Mouse (Mus musculus) spleen, postnatal 36 days (tissue): ENCODE results near the gene Styxl1.

Experiments used
- DNase-seq, 2 experiments: peaks; one replicate each; pipeline ENCODE4 v3.0.0; 2022; ENCODE audit warnings: low spot score in 2 of 2, mixed read lengths in 1 of 2

Styxl1 gene

GRCm38 (mm10) chr5:135777796-135778470, at the start of gene Styxl1:
Gene Styxl1, minus strand, starts transcription at chr5:135778385.
- no peak for DNase-seq

GRCm38 (mm10) chr5:135826225-135826624, 48.0 kb upstream of the Styxl1 start:
- DNase-seq = no peak

GRCm38 (mm10) chr5:135824517-135824916, 46.3 kb upstream of the Styxl1 start:
- DNase-seq = no peak

- no peak for DNase-seq
Measured at GRCm38 (mm10) chr5:135822316-135822944, 44.2 kb upstream of the Styxl1 start.

- no peak for DNase-seq
Measured at GRCm38 (mm10) chr5:135818491-135818890, 40.3 kb upstream of the Styxl1 start.

- DNase-seq = no peak
Measured at GRCm38 (mm10) chr5:135812991-135813390, 34.8 kb upstream of the Styxl1 start.

GRCm38 (mm10) chr5:135807263-135807637, 29.1 kb upstream of the Styxl1 start:
- DNase-seq = no peak

- DNase-seq = peak; percentile 81 to 84
Measured at GRCm38 (mm10) chr5:135806555-135807262, 28.5 kb upstream of the Styxl1 start, which contains the start of gene Srrm3. Gene Srrm3, plus strand, starts transcription at chr5:135806890.

GRCm38 (mm10) chr5:135804735-135805134, 26.6 kb upstream of the Styxl1 start:
- DNase-seq = no peak

GRCm38 (mm10) chr5:135803676-135804075, 25.5 kb upstream of the Styxl1 start:
- DNase-seq = no peak

GRCm38 (mm10) chr5:135803135-135803534, 24.9 kb upstream of the Styxl1 start:
- DNase-seq = no peak

GRCm38 (mm10) chr5:135802641-135803040, 24.5 kb upstream of the Styxl1 start:
- no peak for DNase-seq

- no peak for DNase-seq
Measured at GRCm38 (mm10) chr5:135800927-135801326, 22.7 kb upstream of the Styxl1 start.

- no peak for DNase-seq
Measured at GRCm38 (mm10) chr5:135799746-135800145, 21.6 kb upstream of the Styxl1 start.

- no peak for DNase-seq
Measured at GRCm38 (mm10) chr5:135794859-135795181, 16.6 kb upstream of the Styxl1 start.

- DNase-seq = peak; percentile 61 to 62
Measured at GRCm38 (mm10) chr5:135793996-135794858, 16.0 kb upstream of the Styxl1 start.

- no peak for DNase-seq
Measured at GRCm38 (mm10) chr5:135782901-135783300, 4.7 kb upstream of the Styxl1 start.

GRCm38 (mm10) chr5:135780331-135780730, 2.1 kb upstream of the Styxl1 start:
- no peak for DNase-seq

GRCm38 (mm10) chr5:135778471-135779445, 573 bp upstream of the Styxl1 start, which contains the start of gene Mdh2:
Gene Mdh2, plus strand, starts transcription at chr5:135778480.
- peak; percentile 100 for DNase-seq

- DNase-seq = no peak
Measured at GRCm38 (mm10) chr5:135776546-135776945, 1.6 kb downstream of the Styxl1 start.

GRCm38 (mm10) chr5:135772519-135772918, 5.7 kb downstream of the Styxl1 start:
- peak in 1 of 2 experiments; percentile 40 for DNase-seq
